Mouse (Mus musculus) lung, postnatal 10 days (tissue): ENCODE measurements around the gene Fam126a.
"Not testable (repeated sequence)": the region's sequence is repeated elsewhere in the genome, so short reads cannot be mapped to it uniquely, and the experiment has no call there.

Source experiments
- DNase-seq: peaks from one replicate; pipeline ENCODE4 v3.0.0; 2021

Fam126a gene

DNA sequence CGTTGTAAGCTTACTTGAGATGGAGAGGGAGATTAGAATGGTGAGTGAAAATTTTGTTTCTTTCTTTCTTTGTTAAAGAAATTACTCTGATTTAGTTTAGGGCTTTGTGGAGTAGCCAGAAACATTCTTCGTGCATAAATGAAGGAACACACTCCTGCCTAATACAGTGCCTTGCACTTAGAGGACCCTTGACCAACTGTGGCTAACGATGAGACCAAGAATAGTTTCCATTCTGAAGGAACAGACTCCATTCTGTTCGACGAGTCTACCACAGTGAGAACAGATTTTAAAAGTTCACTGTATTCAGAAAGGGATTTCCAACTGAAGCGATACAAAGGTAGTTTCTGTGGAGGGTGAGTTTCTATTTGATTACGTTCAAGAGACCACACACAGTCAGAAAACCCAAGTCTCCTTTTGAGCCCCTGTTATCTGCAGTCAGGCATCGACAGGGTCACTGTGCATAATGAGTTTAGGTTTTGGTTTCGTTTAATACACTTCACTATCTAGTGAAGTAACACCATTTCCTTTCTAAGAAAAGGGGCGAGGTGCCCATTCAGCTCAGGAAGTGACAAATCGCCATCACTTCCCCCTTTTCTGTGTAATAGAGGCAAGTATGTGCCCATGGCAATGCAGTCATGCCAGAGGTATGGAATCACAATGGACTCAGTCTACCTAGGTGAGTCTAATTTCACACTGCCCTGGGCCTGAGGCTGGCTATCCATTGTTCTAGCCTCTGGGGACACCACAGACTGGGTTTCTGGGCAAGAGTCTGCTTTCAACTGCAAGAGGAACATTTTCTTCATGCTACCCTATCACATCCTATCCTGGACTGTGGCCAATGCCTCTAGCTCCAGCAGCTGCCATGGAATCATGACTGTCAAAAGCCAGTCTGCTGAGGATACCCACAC is 136.4 kb downstream of the Fam126a start:
- peak; percentile 60 for DNase-seq

DNA sequence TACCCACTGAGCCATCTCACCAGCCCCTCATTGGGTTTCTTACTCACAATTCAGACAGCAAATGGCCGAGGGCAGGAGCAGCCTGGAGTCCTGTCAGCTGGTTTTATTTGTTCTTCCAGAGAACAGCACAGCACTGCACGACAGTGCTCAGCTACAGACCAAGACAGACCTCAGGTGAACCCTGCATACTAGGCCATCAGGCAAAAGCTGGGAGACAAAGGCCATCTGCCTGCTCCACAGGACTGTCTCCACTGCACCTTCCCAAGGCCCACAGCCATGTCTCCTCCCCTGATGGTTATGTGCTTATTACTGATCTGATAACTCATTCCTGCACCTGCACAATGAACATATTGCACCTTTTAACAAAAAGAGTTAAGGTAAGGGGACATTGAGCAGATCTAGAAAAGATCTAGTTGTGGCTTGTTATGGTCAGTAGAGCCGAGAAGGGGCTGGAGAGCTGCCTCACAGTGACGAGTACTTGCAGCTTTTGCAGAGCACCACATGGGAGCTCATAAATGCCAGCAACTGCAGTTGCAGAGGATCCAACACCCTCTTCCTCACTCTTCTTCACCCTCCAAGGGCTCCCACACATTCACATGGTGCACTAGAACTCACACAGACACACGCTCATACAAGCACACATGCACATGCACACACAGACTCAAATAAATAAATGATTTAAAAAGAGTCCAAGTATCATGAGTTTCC is 137.2 kb downstream of the Fam126a start:
- DNase-seq, result no peak

DNA sequence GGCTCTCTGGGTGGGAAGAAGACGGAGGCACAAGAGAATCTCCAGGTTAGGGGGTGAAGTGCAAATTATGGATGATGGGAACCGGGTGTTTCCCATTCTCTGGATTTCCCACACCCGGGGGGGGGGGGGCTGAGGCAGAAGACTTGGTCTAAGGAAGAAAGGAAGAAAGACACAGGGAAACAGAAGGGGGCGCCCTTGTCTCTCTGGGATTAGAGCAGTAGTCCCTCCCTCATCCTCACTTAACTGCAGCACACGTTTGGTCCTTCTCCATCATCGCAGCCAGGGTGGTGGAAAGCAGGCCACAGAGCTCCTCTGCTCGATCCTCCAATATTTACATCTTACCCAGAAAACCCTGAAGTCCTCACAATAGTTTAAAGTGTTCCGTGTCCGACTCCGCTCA is 139.8 kb downstream of the Fam126a start:
- DNase-seq, result peak; percentile 92

DNA sequence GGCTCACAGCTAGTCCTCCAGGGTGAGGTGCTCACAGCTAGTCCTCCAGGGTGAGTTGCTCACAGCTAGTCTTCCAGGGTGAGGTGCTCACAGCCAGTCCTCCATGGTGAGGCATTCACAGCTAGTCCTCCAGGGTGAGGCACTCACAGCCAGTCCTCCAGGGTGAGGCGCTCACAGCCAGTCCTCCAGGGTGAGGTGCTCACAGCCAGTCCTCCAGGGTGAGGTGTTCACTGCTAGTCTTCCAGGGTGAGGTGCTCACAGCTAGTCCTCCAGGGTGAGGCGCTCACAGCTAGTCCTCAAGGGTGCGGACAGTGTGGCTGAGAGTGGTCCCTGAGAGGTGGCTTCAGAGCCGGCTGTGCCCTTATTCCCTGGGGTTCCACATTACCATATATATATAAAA is 141.0 kb downstream of the Fam126a start:
- DNase-seq, result no peak

DNA sequence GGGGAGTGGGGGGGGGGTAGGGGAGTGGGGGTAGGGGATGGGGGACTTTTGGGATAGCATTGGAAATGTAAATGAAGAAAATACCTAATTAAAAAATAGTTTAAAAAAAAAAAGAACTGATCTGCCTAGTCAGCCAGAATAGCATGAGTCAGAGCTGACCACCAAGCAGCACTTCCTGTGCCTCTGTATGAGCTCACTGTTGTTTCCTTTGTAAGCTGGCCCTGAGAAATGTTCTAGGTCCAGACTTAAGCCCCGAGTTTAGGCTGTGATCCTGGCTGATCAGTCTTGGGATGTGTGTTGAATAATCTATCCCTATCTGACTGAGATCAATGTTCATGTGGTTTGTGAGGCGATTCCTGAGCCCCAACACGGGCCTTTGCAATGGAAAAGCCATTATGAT is 143.4 kb downstream of the Fam126a start:
- no peak for DNase-seq

DNA sequence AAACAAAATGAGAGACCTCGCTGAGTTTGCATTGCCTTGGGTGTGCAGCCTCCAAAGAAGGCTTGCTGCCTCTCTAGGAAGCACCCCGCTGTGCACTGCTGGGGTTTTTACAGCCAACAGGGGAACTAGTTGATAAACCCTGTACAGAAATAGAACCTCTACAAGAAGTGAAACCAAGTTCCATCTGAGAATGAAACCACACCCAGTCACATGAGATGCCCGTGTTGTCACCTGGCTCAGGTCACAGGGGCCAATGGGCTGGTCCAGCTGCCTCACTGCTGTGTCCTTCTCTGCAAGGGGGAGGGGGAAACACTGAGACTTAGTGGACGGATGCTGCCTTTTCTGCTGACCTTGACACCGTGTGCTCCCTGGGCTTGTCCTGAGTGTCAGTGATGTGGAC is 156.0 kb downstream of the Fam126a start:
- DNase-seq, result peak; percentile 19

DNA sequence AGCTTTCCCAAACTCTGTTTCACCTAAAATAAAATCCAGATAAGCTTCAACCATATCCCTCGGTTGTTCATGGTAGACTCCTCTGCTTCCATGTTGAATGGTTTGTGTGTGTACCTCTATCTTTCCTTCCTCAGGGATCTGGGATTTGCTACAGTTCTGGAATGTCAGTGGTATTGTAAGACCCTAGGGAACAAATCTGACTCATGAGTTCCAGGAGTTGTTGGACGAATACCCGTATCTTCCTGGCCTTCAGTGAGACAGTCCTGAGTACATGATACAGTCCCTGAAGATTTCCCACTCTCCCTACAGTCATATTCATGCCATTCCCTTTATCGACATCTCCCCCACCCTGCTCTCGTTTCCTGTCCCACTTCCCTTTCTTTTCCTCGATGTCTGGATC is 157.9 kb downstream of the Fam126a start:
- no peak for DNase-seq

DNA sequence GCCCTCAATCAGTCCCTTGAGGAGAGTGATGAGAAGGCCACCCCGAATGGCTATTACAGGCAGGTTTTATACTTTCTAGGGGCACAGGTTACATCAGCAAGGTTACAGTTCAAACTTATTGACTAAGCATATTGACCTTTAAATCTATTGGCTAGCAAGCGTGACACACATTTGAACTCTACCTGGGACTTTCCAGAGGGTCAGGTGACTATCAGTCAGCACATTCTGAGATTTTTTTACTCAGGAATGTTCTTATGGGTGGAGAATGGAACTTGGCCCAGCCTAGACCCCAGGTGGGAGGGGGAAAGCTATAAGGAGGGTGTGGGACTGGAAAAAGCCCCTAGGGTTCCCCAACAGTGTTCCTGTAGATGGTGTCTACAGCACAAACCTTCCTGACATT is 159.2 kb downstream of the Fam126a start:
- not testable (repeated sequence) for DNase-seq

DNA sequence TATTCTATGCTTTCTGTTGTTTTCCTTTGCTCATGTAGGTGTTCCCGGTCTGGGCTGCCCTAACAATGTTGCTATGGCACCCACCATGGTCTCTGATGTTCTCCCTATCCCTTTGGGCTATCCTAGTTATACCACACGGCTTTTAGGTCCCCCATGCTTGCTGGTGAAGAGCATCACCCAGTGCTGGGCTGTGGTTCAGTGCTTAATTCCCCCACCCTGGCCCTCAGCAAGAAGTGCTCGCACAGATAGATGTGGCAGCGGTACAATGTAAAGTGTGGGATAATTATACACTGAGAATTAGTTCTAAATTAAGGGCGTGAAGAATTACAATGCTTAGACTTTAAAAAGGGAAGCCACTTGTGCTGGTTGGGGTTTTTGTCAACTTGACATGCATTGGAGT is 164.5 kb downstream of the Fam126a start:
- no peak for DNase-seq
